Mouse (Mus musculus) limb, embryonic 12.5 days (tissue): ENCODE data around the gene Dctd. TPM values are rescaled to one million over a fixed set of nuclear protein-coding genes. Genes with fewer than 3 reads are reported as not detected.

ENCODE experiments used
- ATAC-seq: fragments of 200-750 bp; cut with Nextera tagmentation; 2 replicates; pipeline ENCODE4 v1.8.0; 2017; ENCODE audit warnings: low read depth, moderate TSS enrichment; ENCODE audit not compliant: insufficient number of reproducible peaks, insufficient read depth, low FRiP score, low TSS enrichment
- H3K27ac ChIP-seq: fragments of 300-500 bp; sonication (generic); 2 replicates; pipeline ENCODE4 v1.5.1; 2016; ENCODE audit warnings: mild to moderate bottlenecking, moderate library complexity
- H3K27me3 ChIP-seq: fragments of 300-500 bp; sonication (generic); 2 replicates; pipeline ENCODE4 v1.6.1; 2016; ENCODE audit warnings: mild to moderate bottlenecking, moderate library complexity
- H3K36me3 ChIP-seq: fragments of 300-500 bp; sonication (generic); 2 replicates; pipeline ENCODE4 v1.6.1; 2016; ENCODE audit warnings: mild to moderate bottlenecking, moderate library complexity
- H3K4me1 ChIP-seq: fragments of 300-500 bp; sonication (generic); replicated peaks from 2 replicates; pipeline ENCODE4 v1.6.1; 2016
- H3K4me2 ChIP-seq: fragments of 300-500 bp; sonication (generic); 2 replicates; pipeline ENCODE4 v1.6.1; 2016; ENCODE audit warnings: mild to moderate bottlenecking, moderate library complexity
- H3K4me3 ChIP-seq: fragments of 300-500 bp; sonication (generic); replicated peaks from 2 replicates; pipeline ENCODE4 v1.5.1; 2016; ENCODE audit warnings: mild to moderate bottlenecking
- H3K9ac ChIP-seq: fragments of 300-500 bp; sonication (generic); replicated peaks from 2 replicates; pipeline ENCODE4 v1.6.1; 2016; ENCODE audit warnings: mild to moderate bottlenecking, moderate library complexity
- H3K9me3 ChIP-seq: fragments of 300-500 bp; sonication (generic); 2 replicates; pipeline ENCODE4 v1.6.1; 2016; ENCODE audit warnings: mild to moderate bottlenecking, moderate library complexity
- WGBS: fragments of 180-500 bp; shearing (Covaris S2); methylation state at CpG from one replicate; pipeline ENCODE4 v1.1.7; 2016; 5-methylcytosine and 5-hydroxymethylcytosine counted together
- polyA plus RNA-seq: library from polyadenylated mRNA; unstranded; fragments of >200 nt; fragmentation: Nextera tagmentation; extraction: Ambion mirVana; gene quantifications from 2 replicates; pipeline ENCODE4 v1.2.1, GENCODE M21; 2016

The Dctd gene
- polyA plus RNA-seq, 1 experiment from 2014 or later, result 34.3 TPM

- Histone ChIP-seq H3K27ac (no peak overlapping the region), H3K27me3 (no peaks in the 10 kb centered on the region), H3K9me3 (no peaks in the 10 kb centered on the region), H3K4me1 (no peaks in the 10 kb centered on the region), H3K36me3 (no peaks in the 10 kb centered on the region), H3K4me2 (no peak overlapping the region), H3K9ac (no peak overlapping the region), H3K4me3 (no peak overlapping the region)
- no peak for ATAC-seq
- 95% methylated on average over 12 of the region's 12 CpGs for WGBS
These were observed 89.7 kb downstream of the Dctd start for GRCm38 (mm10) chr8:48188586-48188985.

GRCm38 (mm10) chr8:48195971-48196370, 97.1 kb downstream of the Dctd start:
- Histone ChIP-seq H3K36me3 (no peaks in the 10 kb centered on the region), H3K27me3 (no peaks in the 10 kb centered on the region), H3K4me3 (no peak overlapping the region), H3K4me2 (no peak overlapping the region), H3K4me1 (no peaks in the 10 kb centered on the region), H3K9me3 (peaks cover 10% of the 10 kb centered on the region; the same call in 1 of the 2 replicates), H3K9ac (no peak overlapping the region), H3K27ac (no peak overlapping the region)
- no peak for ATAC-seq
- 97% methylated on average over 9 of the region's 9 CpGs for WGBS

GRCm38 (mm10) chr8:48199171-48199570, 100.3 kb downstream of the Dctd start:
- peaks cover 10% of the 10 kb centered on the region; the same call in 1 of the 2 replicates for H3K9me3 ChIP-seq
- H3K4me2 ChIP-seq, result no peak overlapping the region
- H3K4me3 ChIP-seq, result no peak overlapping the region
- H3K36me3 ChIP-seq, result no peaks in the 10 kb centered on the region
- no peak for ATAC-seq
- H3K4me1 ChIP-seq, result peaks cover 5% of the 10 kb centered on the region; the same call in 1 of the 2 replicates
- no peak overlapping the region for H3K27ac ChIP-seq
- H3K27me3 ChIP-seq, result peaks cover 2% of the 10 kb centered on the region; the same call in 1 of the 2 replicates
- WGBS, result 95% methylated on average over 9 of the region's 9 CpGs
- no peak overlapping the region for H3K9ac ChIP-seq

- Histone ChIP-seq H3K4me2 (no peak overlapping the region), H3K4me3 (no peak overlapping the region), H3K9ac (no peak overlapping the region), H3K9me3 (no peaks in the 10 kb centered on the region), H3K27ac (no peak overlapping the region), H3K36me3 (no peaks in the 10 kb centered on the region), H3K27me3 (peaks cover 2% of the 10 kb centered on the region; the same call in 1 of the 2 replicates), H3K4me1 (peaks cover 13% of the 10 kb centered on the region)
- ATAC-seq, result no peak
- WGBS, result 74% methylated on average over 3 of the region's 3 CpGs
These were observed 103.7 kb downstream of the Dctd start for GRCm38 (mm10) chr8:48202632-48203031.

Other genes with a start within 250 kb of the Dctd start
- gene Wwc2, start 108.2 kb upstream of the Dctd start, polyA plus RNA-seq, result 17.0 and 17.6 TPM in 2 replicates